Mouse (Mus musculus) stomach, postnatal 0 days (tissue): ENCODE data around the gene Fam214a. TPM values are rescaled to one million over a fixed set of nuclear protein-coding genes. Genes with fewer than 3 reads are reported as not detected.

ENCODE experiments used
- ATAC-seq: fragments of 200-750 bp; cut with Nextera tagmentation; 2 replicates; pipeline ENCODE4 v1.8.0; 2017; ENCODE audit not compliant: low FRiP score, low TSS enrichment
- DNase-seq: peaks from one replicate; pipeline ENCODE4 v3.0.0-alpha.2; 2016; ENCODE audit warnings: low spot score
- H3K27ac ChIP-seq: fragments of 300-500 bp; sonication (generic); replicated peaks from 2 replicates; pipeline ENCODE4 v1.5.1; 2014; ENCODE audit warnings: mild to moderate bottlenecking, control low read depth
- H3K27me3 ChIP-seq: fragments of 300-500 bp; sonication (generic); 2 replicates; pipeline ENCODE4 v1.6.1; 2014; ENCODE audit warnings: low read length; ENCODE audit not compliant: control insufficient read depth, insufficient read depth
- H3K36me3 ChIP-seq: fragments of 300-500 bp; sonication (generic); 2 replicates; pipeline ENCODE4 v1.6.1; 2014; ENCODE audit warnings: low read length, mixed read lengths; ENCODE audit not compliant: control insufficient read depth, insufficient read depth
- H3K4me1 ChIP-seq: fragments of 300-500 bp; sonication (generic); replicated peaks from 2 replicates; pipeline ENCODE4 v1.6.1; 2014; ENCODE audit warnings: antibody characterized with exemption; ENCODE audit not compliant: control insufficient read depth, insufficient read depth
- H3K4me2 ChIP-seq: fragments of 300-500 bp; sonication (generic); replicated peaks from 2 replicates; pipeline ENCODE4 v1.6.1; 2014; ENCODE audit warnings: low read depth, mild to moderate bottlenecking, control low read depth, moderate library complexity
- H3K4me3 ChIP-seq: fragments of 300-500 bp; sonication (generic); 2 replicates; pipeline ENCODE4 v1.5.1; 2014; ENCODE audit warnings: low read depth, low read length, control low read depth
- H3K9ac ChIP-seq: fragments of 300-500 bp; sonication (generic); 2 replicates; pipeline ENCODE4 v1.6.1; 2014; ENCODE audit warnings: mild to moderate bottlenecking, low read length, control low read depth, mixed read lengths
- H3K9me3 ChIP-seq: fragments of 300-500 bp; sonication (generic); 2 replicates; pipeline ENCODE4 v1.6.1; 2016; ENCODE audit warnings: low read length; ENCODE audit not compliant: control insufficient read depth
- CTCF ChIP-seq: IDR thresholded peaks from 2 replicates; pipeline ENCODE4 v1.5.1; 2016; ENCODE audit warnings: antibody characterized with exemption, low read depth, mild to moderate bottlenecking, moderate library complexity
- EP300 ChIP-seq: optimal IDR thresholded peaks from 2 replicates; pipeline ENCODE3; 2016; ENCODE audit warnings: antibody characterized with exemption
- WGBS: fragments of 180-500 bp; shearing (Covaris S2); extraction: QIAGEN DNeasy Blood & Tissue Kit; methylation state at CpG from one replicate; pipeline ENCODE4 v1.1.7; 2014; 5-methylcytosine and 5-hydroxymethylcytosine counted together
- polyA plus RNA-seq: library from polyadenylated mRNA; unstranded; fragments of >200 nt; fragmentation: Nextera tagmentation; extraction: Ambion mirVana; gene quantifications from 2 replicates; pipeline ENCODE4 v1.2.1, GENCODE M21; 2015

Fam214a gene
- polyA plus RNA-seq, 1 experiment from 2014 or later = 10.7 TPM

GRCm38 (mm10) chr9:74911919-74912318, 40.8 kb upstream of the Fam214a start:
- Histone ChIP-seq H3K27me3 (no peaks in the 10 kb centered on the region), H3K4me1 (no peaks in the 10 kb centered on the region), H3K9me3 (no peaks in the 10 kb centered on the region), H3K27ac (no peak overlapping the region), H3K4me3 (no peak overlapping the region), H3K9ac (no peak overlapping the region), H3K4me2 (no peak overlapping the region), H3K36me3 (no peaks in the 10 kb centered on the region)
- ATAC-seq (no peak), DNase-seq (no peak)
- 39% methylated on average over 2 of the region's 2 CpGs for WGBS
- TF ChIP-seq EP300 (no peak), CTCF (no peak)

DNA sequence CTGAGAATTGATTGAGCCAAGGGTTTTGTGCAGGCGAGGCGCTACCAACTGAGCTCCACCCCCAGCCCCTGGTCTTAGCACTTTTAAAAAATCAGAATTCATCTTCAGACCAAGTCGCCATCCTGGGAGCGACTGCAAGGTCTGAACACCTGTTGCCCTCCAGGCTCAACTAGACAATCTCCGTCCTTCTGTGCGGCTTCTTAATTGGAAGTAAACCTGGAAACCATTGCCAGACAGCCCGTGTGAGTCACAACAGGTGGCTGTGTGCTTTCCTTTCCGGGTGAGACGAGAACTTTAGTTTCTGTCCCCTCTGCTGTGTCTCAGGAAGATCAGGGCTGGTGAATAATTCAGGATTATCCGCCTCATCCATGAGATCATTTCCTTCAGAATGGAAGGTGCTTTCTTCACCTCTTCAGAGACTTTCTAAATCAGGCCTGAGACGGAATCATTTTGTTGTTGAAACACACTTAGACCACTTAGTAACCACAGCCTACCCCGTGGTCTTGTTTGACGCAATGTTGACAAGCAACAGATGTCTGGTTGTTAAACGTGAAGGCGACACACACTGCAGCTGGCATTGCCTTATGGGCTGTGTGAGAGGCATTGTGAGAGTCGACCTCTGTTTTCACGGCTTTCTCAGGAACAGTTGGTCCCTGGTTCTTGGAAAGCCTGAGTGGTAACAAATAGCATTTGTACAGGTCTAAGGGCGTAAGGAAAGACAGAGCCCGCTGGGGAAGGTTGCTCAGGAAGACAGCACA, 39.9 kb upstream of the Fam214a start:
- Histone ChIP-seq H3K27me3 (no peaks in the 10 kb centered on the region), H3K4me1 (no peaks in the 10 kb centered on the region), H3K9me3 (no peaks in the 10 kb centered on the region), H3K4me3 (no peak overlapping the region), H3K4me2 (no peak overlapping the region), H3K36me3 (no peaks in the 10 kb centered on the region), H3K27ac (no peak overlapping the region), H3K9ac (no peak overlapping the region)
- DNase-seq (no peak), ATAC-seq (no peak)
- WGBS = 62% methylated on average over 19 of the region's 19 CpGs
- TF ChIP-seq CTCF (no peak), EP300 (no peak)

DNA sequence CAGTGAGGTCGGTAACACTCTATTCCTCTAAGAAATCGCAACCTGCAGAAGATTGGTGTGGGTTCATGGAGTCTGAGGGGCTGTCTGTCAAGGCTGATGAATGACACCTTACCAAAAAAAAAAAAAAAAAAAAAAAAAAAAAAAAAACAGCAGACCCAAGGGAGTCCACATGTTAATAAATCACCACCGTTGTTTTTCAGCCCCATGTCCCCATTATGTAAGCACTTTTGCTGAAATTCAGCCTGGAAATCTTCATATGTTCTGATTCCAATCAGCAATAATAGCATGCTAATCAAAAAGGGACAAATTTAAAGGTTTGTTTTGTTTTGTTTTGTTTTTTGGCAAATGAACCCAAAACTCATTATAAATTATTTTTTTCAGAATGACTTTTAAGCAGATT, 37.1 kb upstream of the Fam214a start:
- H3K9me3 ChIP-seq = no peaks in the 10 kb centered on the region
- TF ChIP-seq CTCF = no peak
- no peak for TF ChIP-seq EP300
- no peak overlapping the region for H3K4me2 ChIP-seq
- no peak overlapping the region for H3K4me3 ChIP-seq
- no peak for ATAC-seq
- no peak for DNase-seq
- no peaks in the 10 kb centered on the region for H3K36me3 ChIP-seq
- no peaks in the 10 kb centered on the region for H3K4me1 ChIP-seq
- WGBS = 76% methylated on average over 3 of the region's 3 CpGs
- no peaks in the 10 kb centered on the region for H3K27me3 ChIP-seq
- no peak overlapping the region for H3K27ac ChIP-seq
- no peak overlapping the region for H3K9ac ChIP-seq

DNA sequence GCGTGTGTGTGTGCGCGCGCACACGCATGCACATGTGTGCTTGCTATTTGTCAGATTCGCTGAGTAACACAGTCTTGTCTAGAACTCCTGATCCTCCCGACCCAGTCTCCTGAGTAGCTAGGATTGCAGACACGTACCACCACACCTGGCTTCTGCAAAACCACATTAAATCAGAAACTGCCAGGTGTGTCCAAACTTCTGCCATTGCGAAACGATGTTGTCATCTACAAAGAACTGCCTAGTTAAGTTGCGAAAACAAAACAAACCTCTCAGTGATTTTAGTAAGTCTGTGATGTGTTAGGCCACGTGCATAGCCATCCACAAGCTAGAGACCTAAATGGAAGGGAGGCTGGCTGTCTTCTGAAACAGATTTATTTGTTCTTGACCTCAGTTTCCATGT, 32.2 kb upstream of the Fam214a start:
- H3K4me2 ChIP-seq = no peak overlapping the region
- no peak for DNase-seq
- H3K4me3 ChIP-seq = no peak overlapping the region
- no peaks in the 10 kb centered on the region for H3K9me3 ChIP-seq
- no peaks in the 10 kb centered on the region for H3K36me3 ChIP-seq
- H3K4me1 ChIP-seq = no peaks in the 10 kb centered on the region
- TF ChIP-seq EP300 (no peak), CTCF (no peak)
- WGBS = 83% methylated on average over 12 of the region's 12 CpGs
- H3K27me3 ChIP-seq = no peaks in the 10 kb centered on the region
- no peak overlapping the region for H3K9ac ChIP-seq
- H3K27ac ChIP-seq = no peak overlapping the region
- no peak for ATAC-seq

DNA sequence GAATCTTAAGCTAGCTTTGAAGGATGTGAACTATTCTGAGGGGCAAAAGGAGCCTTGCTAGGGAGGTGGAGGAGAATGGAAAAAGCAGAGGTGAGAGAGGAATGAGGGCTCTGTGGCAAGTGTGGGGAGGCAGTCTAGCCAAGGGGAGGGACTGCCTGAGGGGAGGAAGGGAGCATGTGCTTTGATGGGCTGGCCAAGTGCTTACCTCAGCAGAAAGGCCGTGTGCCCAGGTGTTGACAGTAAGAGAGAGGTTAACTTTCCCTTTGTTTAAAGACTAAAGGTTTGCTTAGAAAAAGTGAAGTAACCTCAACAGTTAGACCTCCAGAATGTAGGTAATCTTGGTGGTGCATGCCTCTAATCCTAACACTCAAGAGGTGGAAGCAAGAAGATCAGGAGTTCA, 31.3 kb upstream of the Fam214a start:
- H3K9me3 ChIP-seq = no peaks in the 10 kb centered on the region
- 15% methylated on average over 1 of the region's 1 CpGs for WGBS
- TF ChIP-seq CTCF (no peak), EP300 (no peak)

GRCm38 (mm10) chr9:74922884-74923283, 29.8 kb upstream of the Fam214a start:
- H3K27me3 ChIP-seq = no peaks in the 10 kb centered on the region
- no peak overlapping the region for H3K27ac ChIP-seq
- H3K4me2 ChIP-seq = no peak overlapping the region
- TF ChIP-seq EP300 (no peak), CTCF (no peak)
- WGBS = 51% methylated on average over 3 of the region's 3 CpGs
- no peak for DNase-seq
- H3K4me1 ChIP-seq = no peaks in the 10 kb centered on the region
- no peak for ATAC-seq
- no peak overlapping the region for H3K9ac ChIP-seq
- no peaks in the 10 kb centered on the region for H3K9me3 ChIP-seq
- H3K36me3 ChIP-seq = no peaks in the 10 kb centered on the region
- H3K4me3 ChIP-seq = no peak overlapping the region

More for the DNA sequence above, 31.3 kb upstream of the Fam214a start:
- Histone ChIP-seq H3K36me3 (no peaks in the 10 kb centered on the region), H3K27me3 (no peaks in the 10 kb centered on the region), H3K9ac (no peak overlapping the region), H3K4me2 (no peak overlapping the region), H3K4me3 (no peak overlapping the region), H3K4me1 (no peaks in the 10 kb centered on the region), H3K27ac (no peak overlapping the region)
- DNase-seq (no peak), ATAC-seq (no peak)
